Mouse (Mus musculus) intestine, postnatal 0 days (tissue): ENCODE measurements at regions not wholly inside any gene's neighbourhood (a gene's known extent, or its start where the extent isn't known, plus 50 kb on each side); places are given as distances from the start of the nearest gene placed in this dataset.

ENCODE experiments used
- ATAC-seq: fragments of 200-750 bp; cut with Nextera tagmentation; 2 replicates; pipeline ENCODE4 v1.8.0; 2017; ENCODE audit warnings: mild to moderate bottlenecking, moderate TSS enrichment, moderate library complexity
- H3K27ac ChIP-seq: fragments of 300-500 bp; sonication (generic); 2 replicates; pipeline ENCODE4 v1.5.1; 2014; ENCODE audit warnings: mild to moderate bottlenecking, low read depth, low read length, moderate library complexity
- H3K27me3 ChIP-seq: fragments of 300-500 bp; sonication (generic); replicated peaks from 2 replicates; pipeline ENCODE4 v1.6.1; 2014; ENCODE audit warnings: low read length, mixed read lengths; ENCODE audit not compliant: control insufficient read depth, insufficient read depth
- H3K36me3 ChIP-seq: fragments of 300-500 bp; sonication (generic); 2 replicates; pipeline ENCODE4 v1.6.1; 2014; ENCODE audit warnings: mild to moderate bottlenecking, moderate library complexity; ENCODE audit not compliant: control insufficient read depth, insufficient read depth
- H3K4me1 ChIP-seq: fragments of 300-500 bp; sonication (generic); replicated peaks from 2 replicates; pipeline ENCODE4 v1.6.1; 2014; ENCODE audit warnings: antibody characterized with exemption, low read length, mixed read lengths; ENCODE audit not compliant: control insufficient read depth, insufficient read depth
- H3K4me2 ChIP-seq: fragments of 300-500 bp; sonication (generic); replicated peaks from 2 replicates; pipeline ENCODE4 v1.6.1; 2014; ENCODE audit warnings: low read depth, mild to moderate bottlenecking, moderate library complexity
- H3K4me3 ChIP-seq: fragments of 300-500 bp; sonication (generic); 2 replicates; pipeline ENCODE4 v1.5.1; 2014; ENCODE audit warnings: low read depth, low read length
- H3K9ac ChIP-seq: fragments of 300-500 bp; sonication (generic); 2 replicates; pipeline ENCODE4 v1.6.1; 2014; ENCODE audit warnings: mild to moderate bottlenecking, low read depth, low read length
- H3K9me3 ChIP-seq: fragments of 300-500 bp; sonication (generic); 2 replicates; pipeline ENCODE4 v1.6.1; 2016; ENCODE audit warnings: mixed run types; ENCODE audit not compliant: control insufficient read depth
- CTCF ChIP-seq: sonication (generic); IDR thresholded peaks from 2 replicates; pipeline ENCODE4 v1.5.1; 2016; ENCODE audit warnings: low read depth, mild to moderate bottlenecking, control low read depth, antibody characterized with exemption, moderate library complexity
- WGBS: fragments of 180-500 bp; shearing (Covaris S2); extraction: QIAGEN DNeasy Blood & Tissue Kit; methylation state at CpG from one replicate; pipeline ENCODE4 v1.1.7; 2014; 5-methylcytosine and 5-hydroxymethylcytosine counted together

GRCm38 (mm10) chr3:105219630-105220029 lies 153.0 kb downstream of the 4930564D02Rik start:
- TF ChIP-seq CTCF, result no peak
- no peaks in the 10 kb centered on the region for H3K4me1 ChIP-seq
- no peak overlapping the region for H3K27ac ChIP-seq
- H3K27me3 ChIP-seq, result no peaks in the 10 kb centered on the region
- WGBS, result 58% methylated on average over 3 of the region's 3 CpGs
- no peak overlapping the region for H3K9ac ChIP-seq
- no peak for ATAC-seq
- H3K4me2 ChIP-seq, result no peak overlapping the region
- no peak overlapping the region for H3K4me3 ChIP-seq
- H3K9me3 ChIP-seq, result no peaks in the 10 kb centered on the region
- H3K36me3 ChIP-seq, result no peaks in the 10 kb centered on the region

GRCm38 (mm10) chr3:105220641-105221040 lies 154.0 kb downstream of the 4930564D02Rik start:
- Histone ChIP-seq H3K4me2 (no peak overlapping the region), H3K4me3 (no peak overlapping the region), H3K9ac (no peak overlapping the region), H3K27me3 (no peaks in the 10 kb centered on the region), H3K27ac (no peak overlapping the region), H3K9me3 (no peaks in the 10 kb centered on the region), H3K36me3 (no peaks in the 10 kb centered on the region), H3K4me1 (no peaks in the 10 kb centered on the region)
- no peak for ATAC-seq
- WGBS, result 79% methylated on average over 1 of the region's 1 CpGs
- TF ChIP-seq CTCF, result no peak

GRCm38 (mm10) chr3:105222925-105223324 lies 156.3 kb downstream of the 4930564D02Rik start:
- Histone ChIP-seq H3K27ac (no peak overlapping the region), H3K4me1 (no peaks in the 10 kb centered on the region), H3K27me3 (no peaks in the 10 kb centered on the region), H3K9ac (no peak overlapping the region), H3K4me2 (no peak overlapping the region), H3K4me3 (no peak overlapping the region), H3K9me3 (no peaks in the 10 kb centered on the region), H3K36me3 (no peaks in the 10 kb centered on the region)
- WGBS, result 60% methylated on average over 3 of the region's 3 CpGs
- TF ChIP-seq CTCF, result no peak
- ATAC-seq, result no peak

- no peaks in the 10 kb centered on the region for H3K9me3 ChIP-seq
- H3K27ac ChIP-seq, result no peak overlapping the region
- no peak overlapping the region for H3K9ac ChIP-seq
- no peaks in the 10 kb centered on the region for H3K4me1 ChIP-seq
- TF ChIP-seq CTCF, result no peak
- H3K4me3 ChIP-seq, result no peak overlapping the region
- 26% methylated on average over 4 of the region's 4 CpGs for WGBS
- no peaks in the 10 kb centered on the region for H3K36me3 ChIP-seq
- no peaks in the 10 kb centered on the region for H3K27me3 ChIP-seq
- ATAC-seq, result no peak
- no peak overlapping the region for H3K4me2 ChIP-seq
Measured at GRCm38 (mm10) chr3:105223671-105224070, 157.0 kb downstream of the 4930564D02Rik start.

- Histone ChIP-seq H3K9me3 (no peaks in the 10 kb centered on the region), H3K36me3 (no peaks in the 10 kb centered on the region), H3K9ac (no peak overlapping the region), H3K27ac (no peak overlapping the region), H3K4me3 (no peak overlapping the region), H3K4me1 (no peaks in the 10 kb centered on the region), H3K4me2 (no peak overlapping the region), H3K27me3 (no peaks in the 10 kb centered on the region)
- 61% methylated on average over 1 of the region's 1 CpGs for WGBS
- ATAC-seq, result no peak
- no peak for TF ChIP-seq CTCF
Measured at GRCm38 (mm10) chr3:105227551-105227950, 160.9 kb downstream of the 4930564D02Rik start.

- H3K27ac ChIP-seq, result no peak overlapping the region
- no peak overlapping the region for H3K4me2 ChIP-seq
- no peak for TF ChIP-seq CTCF
- no peaks in the 10 kb centered on the region for H3K27me3 ChIP-seq
- no peak overlapping the region for H3K4me3 ChIP-seq
- ATAC-seq, result no peak
- no peaks in the 10 kb centered on the region for H3K4me1 ChIP-seq
- no peaks in the 10 kb centered on the region for H3K9me3 ChIP-seq
- 78% methylated on average over 3 of the region's 3 CpGs for WGBS
- H3K36me3 ChIP-seq, result no peaks in the 10 kb centered on the region
- H3K9ac ChIP-seq, result no peak overlapping the region
Measured at GRCm38 (mm10) chr3:105228401-105228800, 161.8 kb downstream of the 4930564D02Rik start.

- no peaks in the 10 kb centered on the region for H3K9me3 ChIP-seq
- no peak overlapping the region for H3K4me2 ChIP-seq
- no peak overlapping the region for H3K4me3 ChIP-seq
- H3K9ac ChIP-seq, result no peak overlapping the region
- no peaks in the 10 kb centered on the region for H3K27me3 ChIP-seq
- no peak for TF ChIP-seq CTCF
- no peaks in the 10 kb centered on the region for H3K4me1 ChIP-seq
- no peaks in the 10 kb centered on the region for H3K36me3 ChIP-seq
- 79% methylated on average over 3 of the region's 3 CpGs for WGBS
- no peak overlapping the region for H3K27ac ChIP-seq
- ATAC-seq, result no peak
Measured at GRCm38 (mm10) chr3:105241048-105241447, 174.4 kb downstream of the 4930564D02Rik start.
